Mouse (Mus musculus): ENCODE measurements around the gene Fbxl17. TPM values are rescaled to one million over a fixed set of nuclear protein-coding genes. Genes with fewer than 3 reads are reported as not detected.

The Fbxl17 gene
- total RNA-seq, 2 experiments from 2014 or later, result 3.7 to 5.2 TPM

DNA sequence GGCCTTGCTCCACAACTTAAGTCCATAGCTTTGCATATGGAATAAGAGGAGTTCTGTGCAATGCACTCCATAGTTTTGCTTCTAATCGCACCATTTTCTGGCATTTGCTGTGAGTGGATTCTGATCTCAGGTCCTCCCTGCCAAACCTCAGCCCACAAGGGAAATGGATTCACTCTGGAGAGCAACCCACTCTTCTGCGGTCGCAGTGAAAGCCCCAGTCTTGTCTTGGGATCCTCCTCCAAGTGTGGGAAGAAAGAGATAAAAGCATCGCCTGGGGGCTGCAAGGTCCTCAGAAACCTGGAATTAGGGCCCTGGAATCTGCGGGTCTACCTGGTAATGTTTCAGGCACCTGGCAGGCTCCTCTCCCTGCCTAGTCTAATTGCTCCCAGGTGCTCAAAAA, 466.7 kb downstream of the Fbxl17 start:
- no peak for ATAC-seq (replicated peaks; ENCODE audit: low FRiP score, low TSS enrichment, poor library complexity, severe bottlenecking)

DNA sequence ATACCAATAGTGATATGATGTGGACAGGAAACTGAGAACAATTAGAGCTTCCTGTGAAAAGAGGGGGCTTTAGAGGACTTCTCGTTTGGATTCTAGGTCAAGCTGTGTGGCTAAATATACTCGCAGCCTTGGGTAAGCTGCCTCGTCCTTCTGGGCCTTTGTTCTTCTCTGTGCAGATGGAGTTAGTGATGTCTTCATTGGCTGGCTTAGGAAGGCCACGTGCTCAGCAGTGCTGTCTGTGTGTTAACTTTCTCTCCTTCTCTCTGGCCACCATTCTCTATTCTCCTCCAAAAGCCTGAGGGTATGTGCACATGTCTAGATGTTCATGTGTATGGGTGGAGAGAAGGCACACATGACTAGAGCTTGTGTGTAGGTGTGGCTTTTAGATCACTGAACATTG, 470.7 kb downstream of the Fbxl17 start:
- ATAC-seq (replicated peaks; ENCODE audit: low FRiP score, low TSS enrichment, poor library complexity, severe bottlenecking), result no peak

DNA sequence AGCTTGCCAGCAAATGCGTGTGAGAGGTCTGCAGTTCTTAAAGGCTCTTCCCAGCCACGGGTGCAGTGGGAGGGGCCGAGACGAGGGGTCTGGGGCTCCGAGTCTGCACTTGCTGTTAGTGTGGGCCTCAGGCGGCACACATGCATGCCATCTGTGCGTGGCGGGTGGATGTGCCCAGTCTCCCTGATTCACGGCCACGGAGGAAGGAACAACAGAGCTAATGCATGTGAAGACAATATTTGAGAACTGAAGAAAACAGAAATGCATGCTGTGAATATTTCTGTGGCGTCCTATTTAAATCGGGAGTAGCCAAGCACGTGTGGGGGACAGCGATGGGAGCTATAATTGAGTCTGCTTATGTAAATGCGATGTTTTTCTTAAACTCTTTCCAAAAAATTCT, 474.6 kb downstream of the Fbxl17 start:
- ATAC-seq (replicated peaks; ENCODE audit: low FRiP score, low TSS enrichment, poor library complexity, severe bottlenecking), result no peak

DNA sequence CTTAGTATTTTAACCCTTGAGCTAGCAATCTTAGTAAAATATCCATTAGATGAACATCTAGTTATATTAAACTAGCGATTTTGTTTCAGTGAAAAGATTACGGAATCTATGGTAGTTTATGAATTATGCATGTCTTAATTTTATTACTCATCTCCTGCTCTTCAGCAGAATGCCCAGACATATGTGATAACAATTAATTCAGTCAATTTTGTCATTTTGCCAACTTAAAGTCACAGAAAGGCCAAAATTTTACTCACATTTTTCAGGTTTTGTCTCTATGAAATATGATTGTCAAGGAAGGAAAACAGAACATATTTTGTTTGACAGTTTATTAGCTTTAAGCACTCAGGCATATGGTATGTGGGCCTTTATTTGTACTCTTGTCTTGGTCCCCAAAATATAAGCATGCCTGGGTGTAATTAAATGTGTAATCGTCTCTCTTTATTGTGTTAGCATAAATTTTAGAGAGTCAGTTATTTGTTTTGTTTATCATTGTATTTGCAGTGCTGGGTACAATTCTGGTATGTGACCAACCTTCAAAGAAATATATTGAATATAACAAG, 482.1 kb downstream of the Fbxl17 start:
- no peak for ATAC-seq (replicated peaks; ENCODE audit: low FRiP score, low TSS enrichment, poor library complexity, severe bottlenecking)

DNA sequence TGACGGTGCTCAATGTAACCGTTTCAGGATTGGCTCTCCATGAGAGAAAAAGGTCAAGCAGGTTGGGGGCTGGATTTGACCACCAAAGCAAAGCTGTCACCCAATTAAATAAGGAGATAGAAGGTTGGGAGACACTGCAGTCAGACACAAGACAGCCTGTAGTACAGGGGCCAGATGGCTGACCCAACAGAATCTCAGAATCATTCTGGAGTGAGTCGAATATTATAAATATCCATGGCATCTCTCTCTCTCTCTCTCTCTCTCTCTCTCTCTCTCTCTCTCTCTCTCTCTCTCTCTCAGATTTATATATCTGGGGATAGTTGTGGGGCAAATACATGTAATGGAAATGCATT, 487.3 kb downstream of the Fbxl17 start:
- no peak for ATAC-seq (replicated peaks; ENCODE audit: low FRiP score, low TSS enrichment, poor library complexity, severe bottlenecking)

DNA sequence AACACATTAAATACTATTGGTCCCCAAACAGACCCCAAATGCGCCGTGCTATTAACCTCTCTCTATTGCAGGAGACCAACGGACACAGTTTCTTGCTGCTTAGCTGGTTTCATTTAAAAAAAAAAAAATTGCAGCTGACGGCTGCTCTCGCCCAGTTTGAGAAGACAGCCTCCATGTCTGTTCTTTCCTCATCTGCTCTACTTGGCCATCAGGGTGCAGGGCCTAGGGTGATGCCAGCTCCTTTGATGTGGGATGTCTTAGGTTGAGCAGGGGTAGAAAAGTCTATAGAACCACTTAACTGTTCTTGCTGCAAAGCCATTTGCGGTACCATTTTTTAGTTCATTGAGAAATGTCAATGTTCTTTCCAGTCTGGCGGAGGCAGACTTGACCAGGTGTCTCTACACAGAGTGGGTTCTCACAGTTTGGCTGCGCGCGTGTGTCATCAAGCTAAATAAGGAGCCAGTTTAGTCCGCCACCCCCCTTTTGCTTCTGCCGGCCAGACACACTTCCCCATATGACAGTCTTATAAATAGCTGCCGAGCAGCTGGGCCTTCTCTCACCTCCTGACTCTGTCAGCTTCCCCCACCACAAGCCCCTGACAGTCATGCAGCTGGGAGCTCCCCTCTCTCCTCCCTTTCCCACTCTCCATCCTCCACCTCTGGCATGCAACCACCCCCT, 487.8 kb downstream of the Fbxl17 start:
- no peak for ATAC-seq (replicated peaks; ENCODE audit: low FRiP score, low TSS enrichment, poor library complexity, severe bottlenecking)

DNA sequence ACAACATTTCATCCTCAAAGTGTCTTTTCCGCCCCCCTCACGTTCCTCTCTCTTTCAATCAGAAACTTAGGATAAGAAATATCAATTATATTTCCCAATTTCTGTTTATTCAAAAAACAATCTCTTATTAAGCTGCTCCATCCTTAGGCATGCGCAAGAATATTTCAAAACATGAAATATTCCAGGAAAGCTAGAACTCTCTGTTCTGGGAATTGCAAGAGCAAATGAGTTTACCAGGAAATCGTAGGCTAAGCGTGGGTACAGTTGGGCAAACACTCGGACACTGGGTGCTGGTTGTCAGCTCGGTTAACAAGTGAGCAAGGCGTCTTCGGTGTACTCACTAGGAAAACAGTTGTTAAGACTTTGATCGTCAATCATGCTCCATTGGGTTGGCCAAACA, 489.0 kb downstream of the Fbxl17 start:
- ATAC-seq (replicated peaks; ENCODE audit: low FRiP score, low TSS enrichment, poor library complexity, severe bottlenecking), result no peak

DNA sequence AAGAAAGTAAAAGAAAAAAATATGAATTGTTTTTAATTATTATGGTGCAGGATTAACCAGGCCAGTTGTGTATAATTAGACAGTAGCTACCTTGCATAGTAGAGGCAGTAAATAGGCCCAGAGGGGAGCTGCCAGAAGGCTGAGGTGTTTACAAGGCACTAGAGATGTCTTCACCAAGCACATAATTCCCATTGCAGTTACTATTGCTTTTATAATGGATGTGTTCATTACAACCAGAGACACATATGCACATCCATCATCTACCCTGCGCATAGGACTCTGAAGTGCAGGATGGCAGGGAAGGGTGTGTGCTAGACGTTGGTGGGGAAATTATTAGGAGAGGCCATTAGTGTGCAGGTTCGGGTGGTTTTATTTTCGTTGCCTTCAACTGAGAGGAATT, 491.0 kb downstream of the Fbxl17 start:
- no peak for ATAC-seq (replicated peaks; ENCODE audit: low FRiP score, low TSS enrichment, poor library complexity, severe bottlenecking)

DNA sequence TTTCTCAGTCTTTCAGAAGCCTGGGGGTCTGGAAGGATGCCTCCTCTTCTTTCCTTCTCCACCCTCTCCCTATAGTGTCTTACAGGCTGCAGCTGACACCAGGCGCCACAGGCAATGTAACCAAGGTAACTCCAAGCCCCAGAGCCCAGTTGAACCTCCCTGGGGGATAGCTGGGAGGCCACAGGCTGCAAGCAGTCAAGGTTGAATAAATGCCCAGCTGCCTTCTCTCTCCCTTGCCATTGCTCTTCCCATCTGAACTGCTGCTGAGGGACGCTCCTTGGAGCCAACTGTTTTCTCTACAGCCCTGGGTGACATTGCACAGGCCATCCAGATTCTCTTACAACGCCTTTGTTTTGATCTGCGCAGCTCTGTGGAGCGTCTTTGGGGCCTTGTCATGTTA, 491.5 kb downstream of the Fbxl17 start:
- no peak for ATAC-seq (replicated peaks; ENCODE audit: low FRiP score, low TSS enrichment, poor library complexity, severe bottlenecking)

DNA sequence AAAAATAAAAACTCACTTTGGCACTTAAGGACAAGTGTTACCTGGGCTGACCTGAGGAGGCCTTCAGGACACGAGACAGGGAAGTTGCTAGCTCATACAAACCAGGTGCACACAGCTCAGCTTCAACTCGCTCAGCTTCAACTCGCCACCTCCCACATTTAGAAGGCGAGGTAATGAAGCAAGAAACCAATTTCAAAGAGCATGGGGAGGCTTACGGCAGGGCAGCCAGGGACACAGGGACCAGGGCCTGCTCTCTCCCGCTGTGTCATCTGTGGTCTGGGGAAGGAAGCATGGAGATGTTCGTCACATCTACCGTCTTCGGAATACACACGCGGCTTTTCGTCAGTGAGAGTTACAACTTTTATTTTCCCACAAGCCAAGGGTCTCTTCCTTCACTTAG, 491.9 kb downstream of the Fbxl17 start:
- ATAC-seq (replicated peaks; ENCODE audit: low FRiP score, low TSS enrichment, poor library complexity, severe bottlenecking), result no peak
